Mouse (Mus musculus) liver, embryonic 14.5 days (tissue): ENCODE measurements around the gene Rpl39. TPM values are rescaled to one million over a fixed set of nuclear protein-coding genes. Genes with fewer than 3 reads are reported as not detected.

ENCODE experiments used
- ATAC-seq: fragments of 200-750 bp; cut with Nextera tagmentation; 2 replicates; pipeline ENCODE4 v1.8.0; 2017; ENCODE audit warnings: moderate number of reproducible peaks, mild to moderate bottlenecking, moderate library complexity; ENCODE audit not compliant: insufficient read depth
- DNase-seq, 3 experiments: peaks; one replicate each; pipeline ENCODE4 v3.0.0-alpha.2; 2012 to 2013; ENCODE audit warnings: low read depth in 3 of 3, low spot score in 3 of 3
- H3K27ac ChIP-seq: fragments of 300-500 bp; sonication (generic); 2 replicates; pipeline ENCODE4 v1.5.1; 2014; ENCODE audit warnings: moderate library complexity, mild to moderate bottlenecking, control low read depth, inconsistent platforms
- H3K27me3 ChIP-seq: fragments of 300-500 bp; sonication (generic); 2 replicates; pipeline ENCODE4 v1.6.1; 2014; ENCODE audit warnings: mild to moderate bottlenecking, low read length, moderate library complexity; ENCODE audit not compliant: control insufficient read depth, insufficient read depth
- H3K36me3 ChIP-seq: fragments of 300-500 bp; sonication (generic); replicated peaks from 2 replicates; pipeline ENCODE4 v1.6.1; 2014; ENCODE audit warnings: low read depth; ENCODE audit not compliant: control insufficient read depth, insufficient read depth
- H3K4me1 ChIP-seq, 2 experiments: fragments of 200-500 bp in 1 of 2; fragments of 300-500 bp in 1 of 2; sonication (generic) in 1 of 2; replicated peaks; 2 replicates each; pipeline ENCODE4 v1.6.1; 2012 to 2014; ENCODE audit warnings: antibody characterized with exemption in 1 of 2, inconsistent platforms in 1 of 2, low read length in 1 of 2; ENCODE audit not compliant: control insufficient read depth in 2 of 2, insufficient read depth in 2 of 2
- H3K4me2 ChIP-seq: fragments of 300-500 bp; sonication (generic); 2 replicates; pipeline ENCODE4 v1.6.1; 2014; ENCODE audit warnings: low read depth, mild to moderate bottlenecking, control low read depth, moderate library complexity
- H3K4me3 ChIP-seq, 2 experiments: fragments of 200-500 bp in 1 of 2; fragments of 300-500 bp in 1 of 2; sonication (generic) in 1 of 2; 2 replicates each; pipeline ENCODE4 v1.5.1; 2012 to 2014; ENCODE audit warnings: low read depth in 2 of 2, low read length in 2 of 2, mild to moderate bottlenecking in 2 of 2, control low read depth in 1 of 2, inconsistent platforms in 1 of 2, moderate library complexity in 1 of 2; ENCODE audit not compliant: insufficient read depth in 1 of 2
- H3K9ac ChIP-seq: fragments of 300-500 bp; sonication (generic); replicated peaks from 2 replicates; pipeline ENCODE4 v1.6.1; 2014; ENCODE audit warnings: mild to moderate bottlenecking, control low read depth, moderate library complexity
- H3K9me3 ChIP-seq: fragments of 300-500 bp; sonication (generic); 2 replicates; pipeline ENCODE4 v1.6.1; 2016; ENCODE audit warnings: low read length, mixed read lengths; ENCODE audit not compliant: control insufficient read depth
- CTCF ChIP-seq: IDR thresholded peaks from 2 replicates; pipeline ENCODE4 v1.5.1; 2016; ENCODE audit warnings: antibody characterized with exemption, low read depth, control low read depth
- EP300 ChIP-seq: IDR thresholded peaks from 2 replicates; pipeline ENCODE4 v1.6.1; 2016; ENCODE audit warnings: antibody characterized with exemption, low read depth
- WGBS: fragments of 180-500 bp; shearing (Covaris S2); extraction: QIAGEN DNeasy Blood & Tissue Kit; methylation state at CpG from one replicate; pipeline ENCODE4 v1.1.7; 2014; ENCODE audit not compliant: insufficient replicate concordance; 5-methylcytosine and 5-hydroxymethylcytosine counted together
- polyA plus RNA-seq, 2 experiments: library from polyadenylated mRNA; depleted of rRNA in 1 of 2; stranded (reverse) in 1 of 2; unstranded in 1 of 2; fragments of >200 nt; fragmentation: Nextera tagmentation in 1 of 2; extraction: Ambion mirVana in 1 of 2; gene quantifications; 2 replicates each; pipeline versions ENCODE4 v1.2.1 to v1.2.3; 2012 to 2014

Rpl39 gene
- polyA plus RNA-seq, 2 experiments: 564 to 615 TPM

DNA sequence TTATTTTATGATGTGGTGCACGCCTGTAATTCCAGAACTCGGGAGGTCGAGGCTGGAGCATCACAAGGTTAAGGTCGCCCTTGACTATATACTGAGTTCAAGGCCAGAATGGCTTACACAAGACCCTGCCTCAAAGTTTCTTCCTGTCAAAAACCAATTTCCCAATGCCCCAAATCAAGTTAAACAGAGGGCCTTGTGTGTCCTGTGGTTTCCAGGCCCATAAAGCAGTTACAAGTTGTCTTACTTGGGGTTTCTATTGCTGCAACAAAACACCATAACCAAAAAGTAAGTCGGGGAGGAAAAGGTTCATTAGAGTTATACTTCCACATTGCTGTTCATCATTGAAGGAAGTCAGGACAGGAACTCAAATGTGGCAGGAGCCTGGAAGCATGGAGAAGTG lies 16.4 kb downstream of the Rpl39 start:
- no peak overlapping the region for H3K4me3 ChIP-seq
- no peak for DNase-seq
- no peaks in the 10 kb centered on the region for H3K36me3 ChIP-seq

DNA sequence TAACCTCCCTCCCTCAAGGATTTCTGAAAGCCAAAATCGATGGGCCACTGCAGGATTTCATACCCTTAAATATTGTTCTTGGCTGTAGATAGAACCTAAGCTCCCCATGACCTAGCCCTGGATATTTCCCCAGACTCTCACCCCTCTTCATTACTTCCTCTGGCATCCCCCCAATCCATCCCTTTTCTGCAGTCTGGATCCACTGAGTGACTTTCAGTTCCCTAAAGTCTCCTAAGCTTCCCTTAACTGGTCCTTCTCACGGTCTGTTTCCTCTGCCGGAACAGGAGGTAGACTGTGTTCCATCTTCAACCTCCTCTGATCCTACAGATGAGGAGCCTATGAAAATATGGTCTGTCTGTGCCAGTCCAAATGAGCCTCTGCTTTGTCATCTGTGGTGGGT lies 17.9 kb downstream of the Rpl39 start:
- H3K36me3 ChIP-seq: no peaks in the 10 kb centered on the region
- ATAC-seq (no peak), DNase-seq (no peak)
- H3K27me3 ChIP-seq: no peaks in the 10 kb centered on the region
- H3K4me3 ChIP-seq: no peak overlapping the region
- WGBS: 57% methylated on average over 3 of the region's 3 CpGs
- no peak for TF ChIP-seq EP300
- TF ChIP-seq CTCF: no peak
- no peaks in the 10 kb centered on the region for H3K4me1 ChIP-seq
- H3K27ac ChIP-seq: no peak overlapping the region
- no peaks in the 10 kb centered on the region for H3K9me3 ChIP-seq
- no peak overlapping the region for H3K4me2 ChIP-seq
- H3K9ac ChIP-seq: no peak overlapping the region

More for the DNA sequence above, 16.4 kb downstream of the Rpl39 start:
- Histone ChIP-seq H3K4me1 (no peaks in the 10 kb centered on the region), H3K9ac (no peak overlapping the region), H3K27ac (no peak overlapping the region), H3K9me3 (no peaks in the 10 kb centered on the region), H3K27me3 (no peaks in the 10 kb centered on the region), H3K4me2 (no peak overlapping the region)
- no peak for ATAC-seq
- TF ChIP-seq CTCF (no peak), EP300 (no peak)
- 60% methylated on average over 5 of the region's 5 CpGs for WGBS

DNA sequence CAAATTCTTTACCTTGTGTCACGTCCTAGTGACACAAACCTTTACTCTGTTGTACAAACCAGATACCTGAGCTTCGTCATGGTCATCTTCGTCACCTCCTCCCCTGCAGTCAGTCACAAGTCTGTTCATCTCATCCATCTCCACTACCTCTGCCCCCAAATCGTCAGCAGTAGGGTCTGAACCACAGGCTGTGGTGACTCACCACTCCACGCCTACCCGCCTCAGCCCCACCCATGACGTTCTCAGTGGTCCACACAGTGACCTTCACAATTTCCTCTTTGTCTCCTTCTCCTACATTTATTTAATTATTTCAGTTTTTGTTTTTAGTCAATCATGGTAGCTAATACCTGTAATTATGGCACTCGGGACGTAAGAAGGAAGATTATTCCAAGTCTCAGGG lies 21.3 kb downstream of the Rpl39 start:
- Histone ChIP-seq H3K4me1 (no peaks in the 10 kb centered on the region), H3K27me3 (no peaks in the 10 kb centered on the region), H3K36me3 (no peaks in the 10 kb centered on the region), H3K9me3 (no peaks in the 10 kb centered on the region), H3K9ac (no peak overlapping the region), H3K4me3 (no peak overlapping the region), H3K4me2 (no peak overlapping the region), H3K27ac (no peak overlapping the region)
- DNase-seq (no peak), ATAC-seq (no peak)
- TF ChIP-seq CTCF (no peak), EP300 (no peak)
- WGBS: 53% methylated on average over 9 of the region's 9 CpGs

DNA sequence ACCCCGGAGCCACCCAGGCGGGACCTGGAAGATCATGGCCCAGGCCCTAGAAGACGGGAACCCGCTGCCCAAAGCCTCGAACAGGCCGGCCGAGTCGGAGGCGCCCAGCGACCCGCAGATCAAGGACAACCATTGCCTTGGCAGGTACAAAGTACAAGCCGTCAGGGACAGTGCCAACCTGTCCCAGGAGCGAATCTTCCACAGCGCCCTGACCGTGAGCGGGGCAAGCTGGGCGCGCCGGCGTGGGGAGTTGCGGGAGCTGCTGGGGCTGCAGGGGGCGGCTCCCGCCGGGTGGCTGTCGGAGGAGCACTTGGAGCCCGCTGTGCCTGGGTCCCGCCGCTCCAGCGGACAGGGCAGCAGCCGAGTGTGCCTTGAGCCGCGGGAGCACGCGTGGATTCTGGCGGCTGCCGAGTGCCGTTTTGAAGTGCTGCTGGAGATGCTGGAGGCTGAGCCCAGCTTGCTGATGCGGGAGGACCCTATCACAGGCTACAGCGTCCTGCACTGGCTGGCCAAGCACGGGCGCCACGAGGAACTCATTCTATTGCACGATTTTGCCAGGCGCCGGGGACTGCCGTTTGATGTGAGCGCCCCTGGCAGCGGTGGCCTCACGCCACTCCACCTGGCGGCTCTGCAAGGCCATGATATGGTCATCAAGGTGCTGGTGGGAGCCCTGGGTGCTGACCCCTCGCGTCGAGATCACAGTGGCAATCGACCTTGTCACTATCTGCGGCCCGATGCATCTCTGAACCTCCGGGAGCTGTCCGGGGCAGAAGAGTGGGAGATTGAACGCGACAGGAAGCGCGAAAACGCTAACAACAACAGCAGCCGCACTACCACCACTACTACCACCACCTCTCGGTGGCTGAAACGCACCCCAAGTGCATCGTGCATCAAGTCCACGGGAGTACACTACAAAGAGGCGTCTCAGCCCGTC lies 36.0 kb downstream of the Rpl39 start:
- Histone ChIP-seq H3K4me3 (peak overlapping the region in 1 of 2 experiments; percentile 8; a peak in 1 of 4 replicates), H3K27me3 (peaks cover 37% of the 10 kb centered on the region), H3K4me1 (no peaks in the 10 kb centered on the region), H3K9ac (no peak overlapping the region), H3K27ac (no peak overlapping the region), H3K36me3 (no peaks in the 10 kb centered on the region), H3K9me3 (no peaks in the 10 kb centered on the region), H3K4me2 (peak overlapping the region; percentile 27)
- 13% methylated on average over 68 of the region's 70 CpGs for WGBS
- no peak for DNase-seq
- TF ChIP-seq CTCF (no peak), EP300 (no peak)
- ATAC-seq: no peak

DNA sequence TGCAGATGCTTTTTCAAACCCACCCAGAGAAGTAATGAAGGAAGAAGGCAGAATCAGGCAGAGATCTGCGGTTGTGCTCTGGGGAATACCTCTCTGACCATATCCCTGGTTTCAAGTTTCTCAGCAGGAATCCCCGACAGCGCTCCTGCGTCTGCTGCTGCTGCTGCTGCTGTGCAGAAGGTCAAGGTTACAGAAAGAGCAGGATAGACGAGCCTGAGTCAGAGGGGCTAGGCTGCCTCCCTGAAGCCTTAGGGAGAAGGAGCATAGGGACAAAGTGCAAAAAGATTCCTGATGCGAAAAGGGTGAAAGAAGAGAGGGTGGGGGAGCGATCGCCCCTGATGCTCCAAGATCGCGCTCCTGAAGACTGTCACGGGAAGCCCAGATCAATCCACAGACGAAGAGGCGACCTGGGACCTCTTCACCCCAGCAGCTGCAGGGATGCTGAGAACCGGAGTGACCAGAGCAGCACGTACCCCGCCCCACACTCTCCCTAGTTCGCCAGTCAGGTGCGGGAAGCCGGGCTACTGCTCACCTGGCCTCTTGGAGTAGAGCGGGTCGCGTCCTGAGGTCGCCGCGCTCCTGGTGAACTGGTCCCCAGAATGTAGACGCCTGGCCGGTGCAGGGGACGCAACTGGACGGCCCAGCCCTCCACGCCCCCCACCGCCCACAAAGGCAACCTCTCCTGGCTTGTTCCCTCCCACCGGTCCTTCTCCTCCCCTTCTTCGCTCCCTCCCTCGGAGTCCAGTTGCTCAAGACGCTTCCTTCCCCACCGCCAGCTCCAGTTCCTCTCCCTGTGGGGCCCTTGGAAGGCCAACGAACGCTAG lies 36.9 kb downstream of the Rpl39 start, which contains the start of gene Sowahd:
Gene Sowahd (plus strand): TSS at position 780 of the 824 bp plus-strand sequence.
- peaks cover 37% of the 10 kb centered on the region for H3K27me3 ChIP-seq
- H3K9ac ChIP-seq: no peak within 1 kb of the TSS
- no peaks in the 10 kb centered on the region for H3K9me3 ChIP-seq
- peak within 1 kb of the TSS; percentile 27 for H3K4me2 ChIP-seq
- DNase-seq: no peak
- no peaks in the 10 kb centered on the region for H3K4me1 ChIP-seq
- H3K36me3 ChIP-seq: no peaks in the 10 kb centered on the region
- no peak within 1 kb of the TSS for H3K27ac ChIP-seq
- H3K4me3 ChIP-seq: peak within 1 kb of the TSS in 1 of 2 experiments; percentile 8; a peak in 1 of 4 replicates
- ATAC-seq: no peak
- no peak for TF ChIP-seq EP300
- no peak for TF ChIP-seq CTCF
- 7% methylated on average over 36 of the region's 38 CpGs for WGBS
